Mouse (Mus musculus) liver, adult (tissue): ENCODE measurements around the gene Tmem242.

Experiments
- GATA4 ChIP-seq: IDR thresholded peaks from 2 replicates; pipeline ENCODE4 v1.6.1; 2014; ENCODE audit warnings: mild to moderate bottlenecking, low read length; ENCODE audit not compliant: insufficient replicate concordance

The Tmem242 gene

GRCm38 (mm10) chr17:5401288-5401687, 38.8 kb downstream of the Tmem242 start:
- no peak for TF ChIP-seq GATA4

DNA sequence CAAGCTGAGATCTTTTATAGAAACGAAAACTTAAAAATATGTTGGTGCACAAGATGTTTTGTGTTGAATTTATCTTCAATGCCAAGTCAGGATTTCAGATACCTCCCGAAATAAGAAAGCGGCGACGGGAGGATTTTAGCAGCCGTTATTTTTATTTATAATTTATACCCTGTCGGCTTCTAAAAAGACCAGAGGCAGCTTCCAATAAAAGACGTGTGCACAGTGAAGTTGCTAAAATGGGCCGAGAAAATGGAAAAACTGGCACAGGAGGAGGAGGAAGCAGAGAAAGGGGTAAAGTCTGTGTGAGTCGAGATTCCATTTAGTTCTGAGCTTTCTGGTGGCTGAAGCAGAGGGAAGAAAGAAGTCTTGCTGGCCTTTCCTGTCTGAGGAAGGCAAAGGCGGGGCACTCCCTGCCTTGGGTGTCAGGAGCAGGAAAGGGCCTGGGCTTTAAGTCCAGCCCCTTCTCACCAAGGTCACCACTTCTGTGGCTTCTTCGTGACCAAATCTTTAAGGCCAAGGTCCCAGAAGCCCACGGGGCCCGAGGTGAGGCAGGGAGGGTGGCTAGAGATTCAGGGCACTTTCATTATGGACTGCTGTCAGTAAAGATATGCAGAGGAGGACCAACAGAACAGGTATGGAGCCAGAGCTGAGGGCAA, 39.5 kb downstream of the Tmem242 start:
- no peak for TF ChIP-seq GATA4

GRCm38 (mm10) chr17:5397148-5398007, 42.7 kb downstream of the Tmem242 start:
- TF ChIP-seq GATA4, result no peak

- TF ChIP-seq GATA4, result no peak
These were observed 43.8 kb downstream of the Tmem242 start for GRCm38 (mm10) chr17:5396213-5396612.

- no peak for TF ChIP-seq GATA4
These were observed 44.4 kb downstream of the Tmem242 start for GRCm38 (mm10) chr17:5395454-5396205.

DNA sequence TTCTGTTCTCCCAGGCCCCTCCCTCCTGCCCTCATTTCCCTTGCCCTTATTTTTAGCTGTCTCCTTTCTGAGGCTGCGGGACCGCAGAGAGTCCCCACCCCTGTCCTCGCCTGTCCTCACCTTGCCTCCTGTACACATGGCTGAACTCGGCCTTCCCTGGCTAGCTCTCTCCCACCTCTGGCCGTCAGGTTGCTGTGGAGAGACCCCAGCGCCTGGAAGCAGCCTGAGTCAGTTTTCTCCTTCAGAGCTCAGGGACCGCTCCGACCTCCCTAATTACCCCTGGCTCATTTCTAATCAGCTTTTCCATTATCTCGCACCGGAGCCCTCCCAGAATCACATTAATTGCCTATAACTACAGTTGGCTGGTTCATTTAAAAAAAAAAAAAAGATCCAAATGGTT, 49.4 kb downstream of the Tmem242 start:
- no peak for TF ChIP-seq GATA4

GRCm38 (mm10) chr17:5388351-5388750, 51.7 kb downstream of the Tmem242 start:
- no peak for TF ChIP-seq GATA4

DNA sequence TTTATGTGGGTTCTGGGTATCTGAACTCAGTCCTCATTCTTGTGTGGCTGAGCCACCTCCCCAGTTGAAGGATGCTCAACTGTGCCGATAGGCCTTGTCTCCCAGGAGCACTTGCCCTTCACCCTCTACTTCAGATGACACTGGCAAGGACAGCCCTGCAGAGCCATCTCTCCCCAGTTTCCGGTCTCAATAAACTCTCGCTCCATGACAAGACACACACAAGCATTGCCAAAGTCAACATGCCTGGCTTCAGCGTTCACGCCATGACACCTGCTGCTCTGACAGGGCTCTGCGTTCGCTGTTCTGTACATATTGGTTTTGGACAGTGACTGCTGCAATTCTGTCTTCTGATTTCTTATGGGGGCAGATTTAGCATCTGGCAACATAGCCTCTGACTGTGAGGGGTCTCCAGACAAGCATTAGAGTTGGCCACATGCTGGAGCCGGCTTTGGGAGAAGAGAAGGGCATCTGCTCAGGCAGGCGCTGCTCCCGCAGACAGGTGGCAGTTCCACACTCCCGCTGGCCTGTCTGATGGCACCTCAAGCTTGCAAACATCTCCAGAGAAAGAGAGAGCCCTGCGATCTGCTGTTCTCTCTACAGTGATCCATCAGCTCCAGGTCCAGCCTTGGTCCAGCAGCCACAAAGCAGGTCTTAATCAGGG, 53.0 kb downstream of the Tmem242 start:
- TF ChIP-seq GATA4, result no peak

- TF ChIP-seq GATA4, result no peak
These were observed 54.4 kb downstream of the Tmem242 start for GRCm38 (mm10) chr17:5385694-5386093.

DNA sequence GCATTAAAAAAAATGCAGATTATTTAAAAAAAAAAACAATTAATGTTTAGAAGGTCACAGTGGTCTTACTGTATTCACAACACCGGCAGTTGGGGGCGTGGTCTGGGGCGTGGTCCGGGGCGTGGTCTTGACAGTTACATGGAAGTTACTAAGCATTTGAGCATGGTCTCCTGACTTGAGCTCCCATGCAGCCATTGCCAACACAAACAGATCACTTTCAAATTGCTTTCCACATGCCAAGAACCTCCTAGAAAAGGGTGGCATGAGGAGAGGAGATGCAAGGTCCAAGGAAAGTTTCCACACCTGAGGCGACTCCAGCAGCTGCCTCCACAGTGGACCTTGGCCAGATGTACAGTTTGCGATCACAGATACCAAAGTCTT, 62.1 kb downstream of the Tmem242 start:
- no peak for TF ChIP-seq GATA4

GRCm38 (mm10) chr17:5377151-5377929, 62.7 kb downstream of the Tmem242 start:
- no peak for TF ChIP-seq GATA4

- no peak for TF ChIP-seq GATA4
These were observed 67.1 kb downstream of the Tmem242 start for GRCm38 (mm10) chr17:5372951-5373350.

DNA sequence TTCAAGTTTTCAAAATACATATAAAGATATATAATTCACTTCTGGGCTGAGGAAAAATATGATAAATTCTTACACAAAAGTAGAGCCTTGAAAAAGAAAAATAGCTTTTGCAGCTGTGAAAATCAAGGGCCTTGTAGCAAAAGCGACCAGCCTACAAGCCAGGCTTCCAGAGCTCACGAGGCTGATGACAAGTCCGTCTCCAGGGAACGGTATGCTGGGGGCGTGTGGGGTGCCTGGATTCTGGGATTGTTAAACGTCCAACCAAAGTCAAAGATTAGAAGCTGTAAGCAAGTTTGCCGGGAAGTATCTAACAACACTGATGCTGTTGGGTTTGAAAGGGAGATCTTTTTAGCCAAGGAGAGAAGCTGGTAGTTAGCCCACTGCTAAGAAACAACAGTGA, 68.5 kb downstream of the Tmem242 start:
- no peak for TF ChIP-seq GATA4

DNA sequence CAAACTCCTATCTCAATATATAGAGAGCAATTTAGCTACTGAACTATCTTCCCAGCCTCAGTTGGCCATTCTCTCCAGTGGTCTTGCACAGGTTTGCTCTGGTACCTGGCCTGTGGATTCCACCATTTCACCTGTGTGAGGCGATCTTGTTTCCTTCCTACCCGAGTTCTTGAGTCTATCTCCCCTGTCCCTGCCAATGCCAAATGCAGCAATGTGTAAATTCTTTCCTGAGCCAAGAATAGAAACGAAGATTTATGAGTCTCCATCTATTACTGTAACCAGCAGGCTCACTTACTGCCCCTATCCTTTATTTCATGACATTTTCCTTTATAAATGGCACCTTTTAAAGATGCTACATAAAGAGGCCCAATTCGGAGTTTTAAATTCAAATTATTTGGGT, 69.0 kb downstream of the Tmem242 start:
- TF ChIP-seq GATA4, result no peak
